Mouse (Mus musculus) C3H10T1/2 (cell line): ENCODE data around the gene Lpcat2b. TPM values are rescaled to one million over a fixed set of nuclear protein-coding genes. Genes with fewer than 3 reads are reported as not detected.

Experiments
- polyA plus RNA-seq, 2 experiments: library from polyadenylated mRNA; unstranded; fragments of >200 nt; fragmentation: generic; extraction: Trizol; gene quantifications; one replicate each; pipeline ENCODE4 v1.2.1; 2012; ENCODE audit warnings: missing spikeins in 2 of 2

Lpcat2b gene
- polyA plus RNA-seq = not detected

DNA sequence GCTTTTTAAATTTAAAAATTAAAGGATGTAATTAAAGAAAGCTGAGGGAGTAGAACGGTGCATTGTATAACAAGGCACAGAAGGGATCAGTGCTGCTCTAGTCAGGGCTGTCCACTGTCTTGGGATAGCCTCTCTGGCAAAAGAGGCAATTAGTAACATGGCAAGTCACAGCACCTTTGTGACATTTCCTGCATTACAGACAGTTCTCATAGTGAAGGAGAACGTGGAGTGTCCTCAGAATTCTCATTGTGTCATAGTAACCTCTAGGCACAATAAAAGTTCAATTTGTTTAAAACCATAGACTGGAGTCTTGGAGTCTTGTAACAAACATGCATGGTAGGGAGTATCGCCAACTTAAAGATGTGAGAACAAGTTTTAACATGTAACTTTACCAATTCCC, at the start of gene Lpcat2b:
TSS of gene Lpcat2b (plus strand) at position 301 of the 400 bp plus-strand sequence.

DNA sequence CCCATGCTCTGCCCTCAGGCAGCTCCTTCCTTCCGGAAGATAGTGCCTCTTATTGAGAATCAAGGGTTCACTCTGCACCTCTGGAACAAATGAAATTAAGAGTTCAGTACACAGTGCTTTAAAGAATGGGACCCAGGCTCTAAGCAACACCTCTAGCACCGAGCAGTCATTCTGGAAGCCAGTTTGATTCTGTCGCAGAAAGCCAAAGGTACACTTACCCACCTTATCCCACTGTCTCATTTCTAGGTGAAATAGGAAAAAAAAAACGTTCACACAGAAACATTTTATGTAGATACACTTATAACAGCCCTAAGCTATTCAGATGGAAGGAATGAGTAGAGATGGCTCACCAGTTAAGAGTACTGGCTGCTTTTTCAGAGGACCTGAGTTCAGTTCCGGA, 28.9 kb upstream of the Lpcat2b start, which contains the start of gene Ephx4:
TSS of gene Ephx4 (plus strand) at position 301 of the 400 bp plus-strand sequence.

DNA sequence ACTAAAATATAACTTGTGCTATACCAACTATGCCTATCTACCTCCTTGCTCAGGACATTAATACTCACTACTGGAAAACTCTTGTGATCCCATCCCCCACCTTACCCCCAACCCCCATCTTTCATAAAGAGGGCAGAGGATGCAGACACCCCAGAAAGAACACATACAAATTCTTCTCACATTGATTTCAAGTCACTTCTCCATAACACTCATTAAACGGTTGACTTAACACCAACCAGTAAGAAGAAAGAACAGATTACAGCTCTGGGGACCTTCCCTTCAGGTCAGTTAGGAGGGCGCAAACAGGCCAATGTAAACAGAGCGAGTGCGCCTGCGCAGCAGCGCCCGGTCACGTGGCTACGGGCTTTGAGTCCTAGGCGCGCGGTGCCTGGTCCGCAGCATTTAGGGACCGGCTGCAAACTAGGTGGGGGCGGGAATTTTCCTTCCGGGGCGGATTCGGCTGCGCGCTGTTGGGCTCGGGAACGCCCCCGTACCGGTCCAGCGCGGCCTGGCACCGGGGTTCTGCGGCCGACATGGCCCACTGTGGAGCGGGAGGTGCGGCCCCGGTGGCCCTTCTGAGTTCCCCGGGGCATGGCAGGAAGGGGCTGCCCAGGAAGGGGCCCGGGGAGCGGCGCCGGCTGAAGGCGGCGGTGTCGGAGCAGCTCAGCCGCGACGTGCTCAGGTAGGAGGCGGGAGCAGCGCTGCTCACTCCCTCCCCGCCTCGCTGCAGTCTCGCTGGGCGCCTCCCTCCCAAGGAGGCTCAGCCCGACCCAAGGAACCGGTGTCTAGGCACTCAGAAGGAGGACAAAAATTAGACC, 6.3 kb downstream of the Lpcat2b start, which contains the start of gene Btbd8:
TSS of gene Btbd8 (plus strand) at position 534 of the 818 bp plus-strand sequence.

Other genes with a start within 250 kb of the Lpcat2b start
- gene Tgfbr3, start 141.9 kb upstream of the Lpcat2b start, polyA plus RNA-seq = 10 to 100 TPM in 1 of 2 experiments, under 1 TPM in 1; 0.70 to 12.9 TPM
- gene Brdt, start 100.4 kb upstream of the Lpcat2b start, polyA plus RNA-seq = 1 to 10 TPM in 1 of 2 experiments, under 1 TPM in 1; 0.02 to 1.1 TPM
- under 1 TPM in 1 of 2 experiments, not detected in 1; 0.12 TPM for gene Ephx4, start 28.8 kb upstream of the Lpcat2b start, polyA plus RNA-seq
- gene Btbd8, start 6.4 kb downstream of the Lpcat2b start, polyA plus RNA-seq = under 1 TPM; 0.04 to 0.54 TPM
- gene Gm42669, start 76.1 kb downstream of the Lpcat2b start, polyA plus RNA-seq = under 1 TPM in 1 of 2 experiments, not detected in 1; 0.14 TPM
- gene 1700028K03Rik, start 103.2 kb downstream of the Lpcat2b start, polyA plus RNA-seq = under 1 TPM in 1 of 2 experiments, not detected in 1; 0.02 TPM
- gene Rpap2, start 165.8 kb downstream of the Lpcat2b start, polyA plus RNA-seq = 1 to 10 TPM; 1.3 to 8.3 TPM
- gene Glmn, start 166.3 kb downstream of the Lpcat2b start, polyA plus RNA-seq = 1 to 10 TPM in 1 of 2 experiments, under 1 TPM in 1; 0.43 to 2.1 TPM